Mouse (Mus musculus) limb, embryonic 14.5 days (tissue): ENCODE results near the gene Wwox. TPM values are rescaled to one million over a fixed set of nuclear protein-coding genes. Genes with fewer than 3 reads are reported as not detected.

Experiments
- ATAC-seq: fragments of 200-750 bp; cut with Nextera tagmentation; 2 replicates; pipeline ENCODE4 v1.8.0; 2017; ENCODE audit warnings: low read depth, moderate number of reproducible peaks, moderate TSS enrichment; ENCODE audit not compliant: low FRiP score
- DNase-seq: peaks from one replicate; pipeline ENCODE4 v3.0.0-alpha.2; 2015; ENCODE audit warnings: low spot score
- H3K27ac ChIP-seq: fragments of 300-500 bp; sonication (generic); replicated peaks from 2 replicates; pipeline ENCODE4 v1.5.1; 2014; ENCODE audit warnings: low read depth, mild to moderate bottlenecking, low read length, moderate library complexity, mixed read lengths
- H3K27me3 ChIP-seq: fragments of 300-500 bp; sonication (generic); 2 replicates; pipeline ENCODE4 v1.6.1; 2014; ENCODE audit warnings: low read length, mixed read lengths; ENCODE audit not compliant: control insufficient read depth, insufficient read depth
- H3K36me3 ChIP-seq: fragments of 300-500 bp; sonication (generic); 2 replicates; pipeline ENCODE4 v1.6.1; 2014; ENCODE audit warnings: mild to moderate bottlenecking, low read length, moderate library complexity, mixed read lengths; ENCODE audit not compliant: control insufficient read depth, insufficient read depth
- H3K4me1 ChIP-seq: fragments of 300-500 bp; sonication (generic); 2 replicates; pipeline ENCODE4 v1.6.1; 2014; ENCODE audit warnings: antibody characterized with exemption, low read length, mixed read lengths; ENCODE audit not compliant: control insufficient read depth, insufficient read depth
- H3K4me2 ChIP-seq: fragments of 300-500 bp; sonication (generic); replicated peaks from 2 replicates; pipeline ENCODE4 v1.6.1; 2014; ENCODE audit warnings: low read depth, mild to moderate bottlenecking, low read length, moderate library complexity; ENCODE audit not compliant: severe bottlenecking
- H3K4me3 ChIP-seq: fragments of 300-500 bp; sonication (generic); replicated peaks from 2 replicates; pipeline ENCODE4 v1.5.1; 2014; ENCODE audit warnings: low read length
- H3K9ac ChIP-seq: fragments of 300-500 bp; sonication (generic); 2 replicates; pipeline ENCODE4 v1.6.1; 2014; ENCODE audit warnings: mild to moderate bottlenecking, low read depth, low read length, moderate library complexity; ENCODE audit not compliant: severe bottlenecking
- H3K9me3 ChIP-seq: fragments of 300-500 bp; sonication (generic); 2 replicates; pipeline ENCODE4 v1.6.1; 2016; ENCODE audit warnings: low read length; ENCODE audit not compliant: control insufficient read depth
- POLR2A ChIP-seq: fragments of 200-500 bp; IDR thresholded peaks from 2 replicates; pipeline ENCODE4 v1.8.0; 2012; ENCODE audit warnings: inconsistent platforms, mild to moderate bottlenecking, moderate library complexity, borderline replicate concordance; ENCODE audit not compliant: insufficient read depth, insufficient read length; ENCODE audit errors: extremely low read depth
- WGBS: fragments of 180-500 bp; shearing (Covaris S2); extraction: QIAGEN DNeasy Blood & Tissue Kit; methylation state at CpG from one replicate; pipeline ENCODE4 v1.1.7; 2014; 5-methylcytosine and 5-hydroxymethylcytosine counted together
- polyA plus RNA-seq, 2 experiments: library from polyadenylated mRNA; depleted of rRNA in 1 of 2; stranded (reverse) in 1 of 2; unstranded in 1 of 2; fragments of >200 nt; fragmentation: Nextera tagmentation in 1 of 2; extraction: Ambion mirVana in 1 of 2; gene quantifications; 2 replicates each; pipeline versions ENCODE4 v1.2.1 to v1.2.3; 2012 to 2014

Wwox gene
- polyA plus RNA-seq, 2 experiments: 8.6 to 9.4 TPM

DNA sequence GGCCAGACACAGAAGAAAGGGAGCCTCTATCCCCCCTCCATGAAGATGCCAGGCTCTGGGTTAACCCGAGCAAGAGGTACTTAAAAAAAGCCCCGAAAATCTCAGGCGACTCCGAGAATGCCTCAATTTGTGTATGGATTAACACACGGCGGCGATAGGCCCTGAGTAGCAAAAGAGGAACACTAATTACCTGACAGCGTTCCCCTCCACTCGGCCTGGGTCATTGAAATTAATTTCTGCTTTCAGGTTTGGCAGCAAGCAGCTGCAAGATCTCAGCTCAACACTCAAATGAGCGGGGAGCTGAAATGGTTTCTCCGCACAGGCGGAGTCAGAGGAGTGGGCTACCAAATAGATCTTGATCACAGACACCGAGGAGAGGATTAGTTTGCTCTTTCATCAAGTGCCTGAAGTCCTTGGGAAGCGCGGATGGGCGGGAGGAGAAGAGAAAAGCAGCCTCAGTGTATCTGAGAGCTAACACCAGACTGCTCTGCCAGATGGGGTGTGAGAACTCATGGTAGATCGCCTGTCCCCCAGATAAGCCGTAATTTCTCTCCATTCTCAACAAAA is 445.7 kb downstream of the Wwox start:
- no peak for TF ChIP-seq POLR2A
- Histone ChIP-seq H3K4me3 (no peak overlapping the region), H3K9ac (no peak overlapping the region), H3K9me3 (no peaks in the 10 kb centered on the region), H3K36me3 (no peaks in the 10 kb centered on the region), H3K4me1 (peaks cover 11% of the 10 kb centered on the region), H3K27me3 (no peaks in the 10 kb centered on the region), H3K4me2 (no peak overlapping the region), H3K27ac (no peak overlapping the region)
- DNase-seq (no peak), ATAC-seq (no peak)
- WGBS: 35% methylated on average over 18 of the region's 18 CpGs

DNA sequence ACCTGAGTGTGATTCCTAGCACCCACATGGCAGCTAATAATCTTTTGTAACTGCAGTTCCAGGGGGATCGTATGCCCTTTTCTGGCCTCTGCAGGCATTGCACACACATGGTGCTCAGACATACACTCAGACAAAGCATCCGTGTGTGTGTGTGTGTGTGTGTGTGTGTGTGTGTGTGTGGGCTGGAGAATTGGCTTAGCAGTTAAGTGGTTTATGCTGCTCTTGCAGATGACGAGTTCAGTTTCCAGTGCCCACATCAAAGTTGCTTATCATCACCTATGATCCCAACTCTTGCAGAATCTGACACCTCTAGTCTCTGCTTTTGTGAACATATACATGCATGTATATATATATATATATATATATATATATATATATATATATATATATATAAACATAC is 448.9 kb downstream of the Wwox start:
- TF ChIP-seq POLR2A: no peak
- Histone ChIP-seq H3K4me2 (no peak overlapping the region), H3K36me3 (no peaks in the 10 kb centered on the region), H3K4me3 (no peak overlapping the region), H3K4me1 (peaks cover 6% of the 10 kb centered on the region), H3K9ac (no peak overlapping the region), H3K27ac (no peak overlapping the region), H3K27me3 (no peaks in the 10 kb centered on the region), H3K9me3 (no peaks in the 10 kb centered on the region)
- DNase-seq: no peak
- no peak for ATAC-seq
- 96% methylated on average over 3 of the region's 3 CpGs for WGBS

DNA sequence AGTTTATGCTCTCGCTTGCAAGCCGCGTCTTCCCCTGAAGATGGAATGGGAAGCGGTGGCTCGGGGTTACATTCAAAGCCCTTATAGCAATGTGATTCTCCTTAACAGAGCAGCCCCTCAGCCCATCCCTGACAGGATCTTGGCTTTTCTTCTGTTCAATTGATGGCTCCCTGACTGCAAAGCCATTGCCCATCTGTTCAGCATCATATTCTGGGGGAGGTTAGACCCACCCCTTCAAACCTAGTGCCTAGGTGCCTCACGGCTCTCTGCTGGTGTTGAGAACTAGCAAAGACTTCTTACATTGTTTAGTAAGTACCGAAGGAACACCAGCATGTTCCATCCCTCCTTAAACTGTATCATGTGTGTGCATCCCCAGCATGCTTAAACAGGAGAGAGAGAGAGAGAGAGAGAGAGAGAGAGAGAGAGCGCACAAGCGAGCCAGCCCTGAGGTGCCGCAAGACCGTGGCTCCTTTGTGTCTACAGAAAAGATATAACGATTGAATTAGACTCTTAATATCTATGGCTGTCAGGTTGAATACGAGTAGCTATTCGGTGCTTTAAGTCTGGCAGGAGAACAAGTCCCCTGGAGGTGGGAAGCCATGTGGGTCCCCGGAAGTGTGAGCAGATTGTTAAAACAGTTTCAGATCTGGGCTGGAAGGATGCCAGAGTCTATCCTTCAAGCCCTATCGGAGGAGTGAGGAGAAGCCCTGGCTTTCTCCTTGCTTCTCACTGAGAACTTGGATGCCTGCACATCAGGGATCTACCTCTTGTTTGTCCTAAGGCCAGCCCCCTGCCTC is 450.3 kb downstream of the Wwox start:
- Histone ChIP-seq H3K36me3 (no peaks in the 10 kb centered on the region), H3K4me3 (no peak overlapping the region), H3K9me3 (no peaks in the 10 kb centered on the region), H3K4me1 (peaks cover 6% of the 10 kb centered on the region), H3K4me2 (no peak overlapping the region), H3K27ac (no peak overlapping the region), H3K27me3 (no peaks in the 10 kb centered on the region), H3K9ac (no peak overlapping the region)
- DNase-seq: no peak
- no peak for TF ChIP-seq POLR2A
- ATAC-seq: no peak
- 60% methylated on average over 16 of the region's 16 CpGs for WGBS

DNA sequence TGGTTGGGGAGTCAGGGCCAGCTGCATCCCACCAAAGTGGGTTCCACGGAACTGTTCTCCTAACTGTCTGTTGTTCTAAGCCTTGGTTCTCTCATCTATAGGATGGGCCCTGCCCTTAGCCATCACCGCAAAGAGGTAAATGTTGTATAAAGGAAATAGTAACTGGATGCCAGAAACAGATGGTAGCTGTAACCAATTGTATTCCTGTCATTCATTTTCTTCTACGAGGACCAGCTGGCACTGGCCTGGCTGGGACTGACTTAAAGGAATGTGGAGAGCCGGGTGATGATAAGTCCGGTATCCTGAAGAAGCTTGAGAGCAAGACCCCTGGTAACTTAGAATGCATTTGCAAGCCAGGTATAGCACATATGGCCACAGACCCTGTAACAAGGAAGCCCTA is 451.0 kb downstream of the Wwox start:
- Histone ChIP-seq H3K9ac (no peak overlapping the region), H3K27me3 (no peaks in the 10 kb centered on the region), H3K4me1 (peaks cover 6% of the 10 kb centered on the region), H3K27ac (no peak overlapping the region), H3K36me3 (no peaks in the 10 kb centered on the region), H3K4me2 (no peak overlapping the region), H3K4me3 (no peak overlapping the region), H3K9me3 (no peaks in the 10 kb centered on the region)
- no peak for DNase-seq
- 21% methylated on average over 5 of the region's 5 CpGs for WGBS
- TF ChIP-seq POLR2A: no peak
- no peak for ATAC-seq

DNA sequence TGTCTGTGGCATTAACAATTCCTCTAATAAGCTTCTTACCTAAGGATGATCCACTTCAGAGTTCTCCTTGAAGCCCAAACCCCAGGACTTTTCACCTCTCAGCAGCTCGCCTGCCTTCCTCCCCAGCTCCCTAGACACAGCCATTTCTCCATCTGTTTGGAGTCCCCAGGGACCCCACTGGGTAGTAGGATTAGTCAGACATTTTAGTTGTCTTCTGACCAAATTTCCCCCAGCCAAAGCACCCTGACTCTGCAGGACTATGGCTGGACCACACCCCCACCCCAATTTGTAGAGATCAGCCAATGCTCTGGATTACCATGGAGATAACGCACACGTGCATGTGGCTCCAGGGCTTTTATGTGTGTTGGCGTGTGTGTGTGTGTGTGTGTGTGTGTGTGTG is 451.8 kb downstream of the Wwox start:
- WGBS: 75% methylated on average over 4 of the region's 4 CpGs
- no peaks in the 10 kb centered on the region for H3K27me3 ChIP-seq
- no peak overlapping the region for H3K9ac ChIP-seq
- H3K36me3 ChIP-seq: no peaks in the 10 kb centered on the region
- no peak overlapping the region for H3K4me3 ChIP-seq
- no peak for TF ChIP-seq POLR2A
- H3K27ac ChIP-seq: no peak overlapping the region
- ATAC-seq: no peak
- no peak overlapping the region for H3K4me2 ChIP-seq
- peaks cover 6% of the 10 kb centered on the region for H3K4me1 ChIP-seq
- H3K9me3 ChIP-seq: no peaks in the 10 kb centered on the region
- no peak for DNase-seq

DNA sequence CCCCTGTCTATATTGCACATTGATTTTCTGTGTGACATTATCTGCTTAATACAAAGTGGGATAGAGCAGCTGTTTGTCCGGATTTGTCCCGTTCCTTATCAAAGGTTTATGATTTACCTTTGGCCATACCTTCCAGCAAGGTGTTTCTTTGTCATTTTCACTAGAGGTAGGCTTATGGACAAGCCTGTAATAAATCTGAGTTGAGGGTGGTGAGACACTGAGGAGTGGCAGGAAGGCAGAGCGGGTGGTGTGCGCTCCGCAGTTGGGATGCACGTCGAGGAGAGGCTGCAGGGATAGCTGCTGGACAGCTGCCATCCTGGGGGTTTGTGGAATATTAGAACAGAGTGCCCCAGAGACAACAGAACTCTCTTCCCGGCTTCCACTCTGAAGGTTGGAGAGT is 458.0 kb downstream of the Wwox start:
- H3K9ac ChIP-seq: no peak overlapping the region
- ATAC-seq (no peak), DNase-seq (no peak)
- WGBS: 85% methylated on average over 8 of the region's 8 CpGs
- no peak for TF ChIP-seq POLR2A
- no peaks in the 10 kb centered on the region for H3K27me3 ChIP-seq
- no peak overlapping the region for H3K4me3 ChIP-seq
- H3K4me2 ChIP-seq: no peak overlapping the region
- no peak overlapping the region for H3K27ac ChIP-seq
- no peaks in the 10 kb centered on the region for H3K9me3 ChIP-seq
- H3K36me3 ChIP-seq: no peaks in the 10 kb centered on the region
- no peaks in the 10 kb centered on the region for H3K4me1 ChIP-seq
